Mouse (Mus musculus) heart, postnatal 0 days (tissue): ENCODE data around the gene Ext2. TPM values are rescaled to one million over a fixed set of nuclear protein-coding genes. Genes with fewer than 3 reads are reported as not detected.

Experiments used
- ATAC-seq: fragments of 200-750 bp; cut with Nextera tagmentation; 2 replicates; pipeline ENCODE4 v1.8.0; 2017; ENCODE audit warnings: low read depth, moderate number of reproducible peaks, moderate library complexity; ENCODE audit not compliant: insufficient read depth
- DNase-seq: peaks from one replicate; pipeline ENCODE4 v3.0.0-alpha.2; 2016; ENCODE audit warnings: low spot score
- H3K27ac ChIP-seq: fragments of 300-500 bp; sonication (generic); 2 replicates; pipeline ENCODE4 v1.5.1; 2014; ENCODE audit warnings: low read depth, mild to moderate bottlenecking
- H3K27me3 ChIP-seq: fragments of 300-500 bp; sonication (generic); 2 replicates; pipeline ENCODE4 v1.6.1; 2014; ENCODE audit warnings: low read length, mixed read lengths; ENCODE audit not compliant: control insufficient read depth, insufficient read depth
- H3K36me3 ChIP-seq: fragments of 300-500 bp; sonication (generic); replicated peaks from 2 replicates; pipeline ENCODE4 v1.6.1; 2014; ENCODE audit warnings: low read length, mixed read lengths; ENCODE audit not compliant: control insufficient read depth, insufficient read depth
- H3K4me1 ChIP-seq: fragments of 300-500 bp; sonication (generic); 2 replicates; pipeline ENCODE4 v1.6.1; 2014; ENCODE audit warnings: antibody characterized with exemption; ENCODE audit not compliant: control insufficient read depth, insufficient read depth
- H3K4me2 ChIP-seq: fragments of 300-500 bp; sonication (generic); 2 replicates; pipeline ENCODE4 v1.6.1; 2014; ENCODE audit warnings: low read depth, mild to moderate bottlenecking, low read length, moderate library complexity
- H3K4me3 ChIP-seq: fragments of 300-500 bp; sonication (generic); 2 replicates; pipeline ENCODE4 v1.5.1; 2014; ENCODE audit warnings: low read depth, low read length
- H3K9ac ChIP-seq: fragments of 300-500 bp; sonication (generic); replicated peaks from 2 replicates; pipeline ENCODE4 v1.6.1; 2014; ENCODE audit warnings: low read depth, low read length, mixed read lengths
- H3K9me3 ChIP-seq: fragments of 300-500 bp; sonication (generic); replicated peaks from 2 replicates; pipeline ENCODE4 v1.6.1; 2016; ENCODE audit warnings: low read length; ENCODE audit not compliant: control insufficient read depth
- CTCF ChIP-seq: IDR thresholded peaks from 2 replicates; pipeline ENCODE4 v1.5.1; 2016; ENCODE audit warnings: antibody characterized with exemption, control low read depth, low read depth
- EP300 ChIP-seq: IDR thresholded peaks from 2 replicates; pipeline ENCODE4 v1.6.1; 2016; ENCODE audit warnings: antibody characterized with exemption, low read depth
- WGBS: fragments of 180-500 bp; shearing (Covaris S2); extraction: QIAGEN DNeasy Blood & Tissue Kit; methylation state at CpG from one replicate; pipeline ENCODE4 v1.1.7; 2014; 5-methylcytosine and 5-hydroxymethylcytosine counted together
- polyA plus RNA-seq: library from polyadenylated mRNA; unstranded; fragments of >200 nt; fragmentation: Nextera tagmentation; extraction: Ambion mirVana; gene quantifications from 2 replicates; pipeline ENCODE4 v1.2.1, GENCODE M21; 2015
- total RNA-seq: library from RNA; depleted of rRNA; stranded (reverse); fragments of >200 nt; gene quantifications from 2 replicates; pipeline ENCODE4 v1.2.3, GENCODE M21; 2014; ENCODE audit warnings: low replicate concordance

Ext2 gene
- total and polyA plus RNA-seq, 2 experiments from 2014 or later, result 32.8 to 40.3 TPM

GRCm38 (mm10) chr2:93690064-93690930, 132.1 kb downstream of the Ext2 start:
- no peak overlapping the region for H3K4me3 ChIP-seq
- TF ChIP-seq CTCF (no peak), EP300 (no peak)
- 68% methylated on average over 9 of the region's 9 CpGs for WGBS
- H3K4me2 ChIP-seq, result no peak overlapping the region
- DNase-seq (no peak), ATAC-seq (no peak)
- H3K9ac ChIP-seq, result no peak overlapping the region
- H3K9me3 ChIP-seq, result no peaks in the 10 kb centered on the region
- no peak overlapping the region for H3K27ac ChIP-seq
- H3K36me3 ChIP-seq, result 0 out of 2 replicates have a peak, but pooled peaks cover 3% of the 10 kb centered on the region
- peaks cover 6% of the 10 kb centered on the region; the same call in 1 of the 2 replicates for H3K4me1 ChIP-seq
- H3K27me3 ChIP-seq, result no peaks in the 10 kb centered on the region

GRCm38 (mm10) chr2:93683674-93684073, 138.7 kb downstream of the Ext2 start:
- Histone ChIP-seq H3K36me3 (no peaks in the 10 kb centered on the region), H3K27ac (no peak overlapping the region), H3K4me2 (no peak overlapping the region), H3K4me1 (no peaks in the 10 kb centered on the region), H3K9ac (no peak overlapping the region), H3K9me3 (no peaks in the 10 kb centered on the region), H3K27me3 (peaks cover 6% of the 10 kb centered on the region; the same call in 1 of the 2 replicates), H3K4me3 (no peak overlapping the region)
- WGBS, result 49% methylated on average over 8 of the region's 8 CpGs
- DNase-seq (no peak), ATAC-seq (no peak)
- TF ChIP-seq CTCF (no peak), EP300 (no peak)

- no peak for DNase-seq
- H3K4me1 ChIP-seq, result no peaks in the 10 kb centered on the region
- no peak for TF ChIP-seq CTCF
- no peak for TF ChIP-seq EP300
- no peaks in the 10 kb centered on the region for H3K36me3 ChIP-seq
- no peak overlapping the region for H3K27ac ChIP-seq
- WGBS, result 71% methylated on average over 7 of the region's 7 CpGs
- H3K27me3 ChIP-seq, result peaks cover 6% of the 10 kb centered on the region; the same call in 1 of the 2 replicates
- no peak overlapping the region for H3K9ac ChIP-seq
- H3K9me3 ChIP-seq, result no peaks in the 10 kb centered on the region
- no peak overlapping the region for H3K4me3 ChIP-seq
- no peak overlapping the region for H3K4me2 ChIP-seq
- ATAC-seq, result no peak
Observed at GRCm38 (mm10) chr2:93682601-93683202, 139.7 kb downstream of the Ext2 start.

- H3K4me3 ChIP-seq, result no peak overlapping the region
- H3K9me3 ChIP-seq, result no peaks in the 10 kb centered on the region
- H3K4me2 ChIP-seq, result no peak overlapping the region
- H3K4me1 ChIP-seq, result no peaks in the 10 kb centered on the region
- H3K9ac ChIP-seq, result no peak overlapping the region
- DNase-seq, result no peak
- no peak overlapping the region for H3K27ac ChIP-seq
- no peaks in the 10 kb centered on the region for H3K36me3 ChIP-seq
- TF ChIP-seq CTCF, result no peak
- TF ChIP-seq EP300, result no peak
- WGBS, result 50% methylated on average over 5 of the region's 5 CpGs
- no peak for ATAC-seq
- H3K27me3 ChIP-seq, result peaks cover 6% of the 10 kb centered on the region; the same call in 1 of the 2 replicates
Observed at GRCm38 (mm10) chr2:93681321-93681720, 141.0 kb downstream of the Ext2 start.

- Histone ChIP-seq H3K9ac (no peak overlapping the region), H3K27ac (no peak overlapping the region), H3K27me3 (peaks cover 6% of the 10 kb centered on the region; the same call in 1 of the 2 replicates), H3K4me2 (no peak overlapping the region), H3K9me3 (no peaks in the 10 kb centered on the region), H3K36me3 (no peaks in the 10 kb centered on the region), H3K4me3 (no peak overlapping the region), H3K4me1 (no peaks in the 10 kb centered on the region)
- no peak for DNase-seq
- ATAC-seq, result no peak
- WGBS, result 93% methylated on average over 14 of the region's 14 CpGs
- TF ChIP-seq EP300 (no peak), CTCF (no peak)
Observed at GRCm38 (mm10) chr2:93677231-93677630, 145.1 kb downstream of the Ext2 start.
